Mouse (Mus musculus): Measurements from ENCODE around the gene Smoc1. TPM values are rescaled to one million over a fixed set of nuclear protein-coding genes. Genes with fewer than 3 reads are reported as not detected.

Smoc1 gene
- total and polyA plus RNA-seq, 3 experiments: 4.8 to 8.0 (median 6.2) TPM

DNA sequence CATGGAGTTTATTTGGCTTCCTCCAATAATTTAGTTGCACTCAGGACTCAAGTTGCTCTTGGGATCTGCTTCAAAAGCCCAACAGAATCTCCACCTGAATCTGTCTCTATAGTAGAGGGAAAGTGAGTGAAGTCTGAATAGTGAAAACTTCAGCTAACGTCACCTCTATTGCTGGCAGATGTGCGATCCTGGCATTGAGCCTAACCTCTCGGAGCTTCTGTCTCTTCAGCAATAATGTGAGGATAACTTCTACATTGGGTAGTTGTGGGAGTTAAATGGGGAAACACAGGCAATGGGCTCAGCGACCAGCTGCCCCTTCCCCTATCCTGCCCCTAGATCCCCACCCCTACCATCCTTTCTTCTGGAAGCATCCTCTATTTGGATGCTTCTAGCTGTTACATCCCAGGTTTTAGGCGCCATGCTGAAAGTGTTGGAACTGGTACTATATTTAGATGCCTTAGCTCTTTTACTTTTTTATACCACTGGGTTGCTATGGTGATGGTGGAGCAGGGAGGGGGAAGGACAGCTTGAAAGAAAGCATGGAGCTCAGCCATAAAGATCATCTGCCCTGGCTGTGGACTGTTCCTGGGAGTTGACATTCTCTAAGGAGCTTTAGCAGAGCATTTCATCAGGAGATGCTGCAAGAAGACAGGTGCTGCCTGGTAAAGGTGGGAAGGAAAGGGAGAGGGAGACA lies 201.3 kb downstream of the Smoc1 start:
- TF ChIP-seq POLR2A (IDR thresholded peaks at IDR 0.05; ENCODE audit: insufficient read depth, low read depth, low read length) (no peak), CTCF (IDR thresholded peaks at IDR 0.05) (no peak), EP300 (IDR thresholded peaks at IDR 0.05; ENCODE audit: insufficient read depth, low read depth, low read length) (no peak)
- 60% methylated on average over 5 of the region's 5 CpGs for WGBS

DNA sequence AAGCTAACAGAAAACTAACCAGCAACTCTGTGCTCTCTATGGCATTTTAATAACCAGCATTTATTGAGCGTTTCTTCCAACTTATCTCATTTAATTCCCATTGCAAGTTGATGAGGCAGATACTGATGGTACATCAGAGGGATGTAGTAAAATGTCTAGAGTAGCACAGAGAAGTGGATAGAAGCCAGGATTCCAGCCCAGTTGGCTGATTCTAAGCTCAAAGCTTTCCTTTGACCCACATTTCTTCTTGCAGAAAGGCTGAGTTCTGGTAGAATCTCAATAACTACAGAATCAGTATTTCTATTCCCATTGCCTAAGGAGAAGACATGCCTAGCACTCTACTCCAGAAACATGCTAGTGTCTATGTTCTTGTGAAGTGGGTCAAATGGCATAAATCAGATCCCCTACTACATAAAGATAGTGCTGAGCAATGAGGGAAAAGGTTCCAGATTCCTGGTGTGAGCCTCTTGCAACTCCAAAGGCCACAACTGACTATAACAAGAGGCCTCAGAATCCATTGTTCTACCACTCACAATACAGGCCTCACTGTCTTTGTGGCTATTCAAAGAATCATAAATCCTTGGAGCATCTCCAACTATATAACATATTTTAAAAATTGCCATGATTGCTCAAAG lies 207.3 kb downstream of the Smoc1 start:
- no peak for TF ChIP-seq POLR2A (IDR thresholded peaks at IDR 0.05; ENCODE audit: insufficient read depth, low read depth, low read length)
- TF ChIP-seq CTCF (IDR thresholded peaks at IDR 0.05): no peak
- TF ChIP-seq EP300 (IDR thresholded peaks at IDR 0.05; ENCODE audit: insufficient read depth, low read depth, low read length): no peak
- H3K9ac ChIP-seq (ENCODE audit: low read depth, low read length): no peak overlapping the region
- no peaks in the 10 kb centered on the region for H3K27me3 ChIP-seq (ENCODE audit: control insufficient read depth, insufficient read depth, low read length)
- intact Hi-C loops (cut with DNase I): no loop called here
- H3K36me3 ChIP-seq (ENCODE audit: control insufficient read depth, insufficient read depth, low read length): no peaks in the 10 kb centered on the region
- no peak for DNase-seq
- H3K4me3 ChIP-seq: no peak overlapping the region
- no peaks in the 10 kb centered on the region for H3K79me2 ChIP-seq (replicated peaks; ENCODE audit: control insufficient read depth, insufficient read depth, low read length)
- H3K4me1 ChIP-seq (ENCODE audit: control insufficient read depth, insufficient read depth, low read length): no peaks in the 10 kb centered on the region
- 76% methylated on average over 1 of the region's 1 CpGs for WGBS
- no peak overlapping the region for H3K27ac ChIP-seq

More for the DNA sequence above, 201.3 kb downstream of the Smoc1 start:
- Histone ChIP-seq H3K27me3 (ENCODE audit: control insufficient read depth, insufficient read depth, low read length) (no peaks in the 10 kb centered on the region), H3K9ac (ENCODE audit: low read depth, low read length) (no peak overlapping the region), H3K4me3 (no peak overlapping the region), H3K4me1 (ENCODE audit: control insufficient read depth, insufficient read depth, low read length) (no peaks in the 10 kb centered on the region), H3K79me2 (replicated peaks; ENCODE audit: control insufficient read depth, insufficient read depth, low read length) (no peaks in the 10 kb centered on the region), H3K36me3 (ENCODE audit: control insufficient read depth, insufficient read depth, low read length) (no peaks in the 10 kb centered on the region), H3K27ac (no peak overlapping the region)
- DNase-seq: no peak
- intact Hi-C loops (cut with DNase I): no loop called here

DNA sequence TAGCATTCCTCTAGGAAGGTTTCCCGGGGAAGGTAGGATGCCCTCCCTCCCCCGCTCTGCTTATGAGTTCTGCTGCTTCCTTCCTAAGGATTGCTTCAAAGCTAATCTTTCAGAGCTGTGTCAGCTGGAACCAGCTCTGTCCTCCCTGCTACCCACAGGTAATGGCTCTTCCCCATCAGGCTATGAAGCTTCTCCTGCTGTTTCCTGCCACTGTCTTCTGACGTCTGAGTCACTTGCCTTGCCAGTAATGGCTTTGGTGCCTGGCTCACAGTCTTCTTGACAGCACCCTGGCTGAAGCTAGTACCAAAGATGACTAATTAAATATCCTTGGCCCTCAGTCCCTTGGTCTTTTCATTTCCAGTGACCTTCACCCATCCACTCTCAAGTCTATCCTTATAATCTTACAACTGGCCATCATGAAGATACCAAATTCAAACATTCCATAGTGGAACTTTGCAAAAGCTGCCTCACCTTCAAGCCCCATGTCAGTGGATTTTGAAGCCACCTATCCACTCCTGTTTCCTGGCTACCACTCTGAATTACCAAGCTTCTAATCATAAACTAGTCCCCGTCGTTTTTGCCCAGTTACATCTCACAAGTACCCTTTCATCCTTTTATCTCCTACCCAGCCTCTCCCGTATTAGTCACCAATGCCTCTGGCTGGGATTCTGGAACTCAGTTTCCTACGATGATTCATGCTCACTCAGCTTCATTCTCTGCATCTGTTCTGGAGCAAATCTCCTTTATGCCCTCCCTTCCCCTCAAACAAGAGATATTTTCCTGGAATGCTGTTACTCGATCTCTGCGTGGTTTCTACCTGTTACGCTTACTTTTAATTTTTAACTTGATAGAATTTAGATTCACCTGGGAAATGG lies 209.1 kb downstream of the Smoc1 start:
- H3K36me3 ChIP-seq (ENCODE audit: control insufficient read depth, insufficient read depth, low read length): no peaks in the 10 kb centered on the region
- H3K9ac ChIP-seq (ENCODE audit: low read depth, low read length): no peak overlapping the region
- no peak overlapping the region for H3K27ac ChIP-seq
- H3K79me2 ChIP-seq (replicated peaks; ENCODE audit: control insufficient read depth, insufficient read depth, low read length): no peaks in the 10 kb centered on the region
- intact Hi-C loops (cut with DNase I): no loop called here
- H3K4me1 ChIP-seq (ENCODE audit: control insufficient read depth, insufficient read depth, low read length): no peaks in the 10 kb centered on the region
- no peak overlapping the region for H3K4me3 ChIP-seq
- WGBS: 62% methylated on average over 10 of the region's 10 CpGs
- TF ChIP-seq EP300 (IDR thresholded peaks at IDR 0.05; ENCODE audit: insufficient read depth, low read depth, low read length) (no peak), POLR2A (IDR thresholded peaks at IDR 0.05; ENCODE audit: insufficient read depth, low read depth, low read length) (no peak), CTCF (IDR thresholded peaks at IDR 0.05) (no peak)
- no peak for DNase-seq
- H3K27me3 ChIP-seq (ENCODE audit: control insufficient read depth, insufficient read depth, low read length): no peaks in the 10 kb centered on the region

Small RNA genes within 50 kb of the gene (microRNA-seq; reads per million reads assigned to microRNA genes)
- 0.56 to 1.5 reads per million in 2 experiments for gene Mir3067

Other genes with a start within 250 kb of the Smoc1 start
- gene Susd6, start 236.3 kb upstream of the Smoc1 start, total RNA-seq (2021): 10 to 100 TPM; 67.4 to 78.6 TPM
- gene Susd6, start 236.3 kb upstream of the Smoc1 start, polyA plus RNA-seq (2012; rRNA removed): 50.1 and 75.8 TPM in 2 replicates
- 100 to 1,000 TPM; 115 to 126 TPM for gene Srsf5, start 81.3 kb upstream of the Smoc1 start, total RNA-seq (2021)
- gene Srsf5, start 81.3 kb upstream of the Smoc1 start, polyA plus RNA-seq (2012; rRNA removed): 217 and 259 TPM in 2 replicates
- gene Slc10a1, start 58.1 kb upstream of the Smoc1 start, total RNA-seq (2021): not detected
- 0.61 TPM in 1 of 2 replicates, not detected in the other for gene Slc10a1, start 58.1 kb upstream of the Smoc1 start, polyA plus RNA-seq (2012; rRNA removed)